Mouse (Mus musculus): ENCODE data around the gene Apol7b. TPM values are rescaled to one million over a fixed set of nuclear protein-coding genes. Genes with fewer than 3 reads are reported as not detected.
"Not testable (repeated sequence)": the region's sequence is repeated elsewhere in the genome, so short reads cannot be mapped to it uniquely, and the experiment has no call there.

The Apol7b gene
- polyA plus RNA-seq (2012; ENCODE audit: insufficient read depth, insufficient read length, missing spikeins) = not detected in 2 replicates

DNA sequence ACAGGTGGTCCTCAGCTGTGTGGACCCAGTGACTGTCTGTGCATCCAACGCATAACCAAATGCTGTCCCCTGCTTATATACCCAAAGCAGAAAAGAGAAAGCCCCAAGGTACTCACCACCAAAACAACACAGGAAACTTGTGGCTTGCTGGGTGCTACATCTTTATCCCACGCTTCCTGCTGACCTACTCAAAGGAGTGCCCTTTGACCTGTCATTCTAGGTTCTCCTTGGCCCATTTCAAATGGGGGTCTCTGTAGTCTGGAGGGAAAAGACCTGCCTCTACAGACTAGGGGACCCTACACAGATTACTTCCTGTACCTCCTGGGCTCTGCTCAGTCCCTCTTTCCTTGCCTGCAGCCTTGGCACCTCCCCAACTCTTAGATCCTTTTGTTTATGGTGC, at the start of gene Apol7b:
TSS of gene Apol7b (minus strand) at position 101 of the 400 bp plus-strand sequence.
- not testable (repeated sequence) for H3K4me3 ChIP-seq (ENCODE audit: insufficient read depth, low read depth, low read length); H3K4me1 ChIP-seq (ENCODE audit: control insufficient read depth, insufficient read depth, insufficient read length, low read length); H3K27ac ChIP-seq (replicated peaks; ENCODE audit: low read depth, low read length)

DNA sequence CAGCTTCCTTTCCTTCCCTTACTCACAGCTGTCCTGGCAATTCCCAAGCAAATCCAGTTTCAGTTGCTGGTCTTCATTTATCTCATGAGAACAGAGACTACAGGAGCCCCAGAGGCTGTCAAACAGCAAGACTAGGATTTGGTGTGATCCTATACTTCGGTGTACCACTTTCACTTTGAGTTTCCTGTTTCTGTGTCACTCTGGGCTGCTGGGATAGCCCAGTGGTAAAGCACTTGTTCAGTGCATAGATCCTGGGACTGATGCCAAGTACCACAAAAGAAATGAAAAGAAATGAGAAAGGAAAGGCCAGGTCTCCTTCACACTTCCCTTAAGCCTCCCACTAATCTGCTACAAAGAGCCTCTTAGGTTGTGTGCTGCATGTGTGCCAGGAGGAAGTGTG, 47.4 kb upstream of the Apol7b start:
- not testable (repeated sequence) for H3K27ac ChIP-seq (replicated peaks; ENCODE audit: low read depth, low read length); H3K4me1 ChIP-seq (ENCODE audit: control insufficient read depth, insufficient read depth, insufficient read length, low read length); H3K4me3 ChIP-seq (ENCODE audit: insufficient read depth, low read depth, low read length)

DNA sequence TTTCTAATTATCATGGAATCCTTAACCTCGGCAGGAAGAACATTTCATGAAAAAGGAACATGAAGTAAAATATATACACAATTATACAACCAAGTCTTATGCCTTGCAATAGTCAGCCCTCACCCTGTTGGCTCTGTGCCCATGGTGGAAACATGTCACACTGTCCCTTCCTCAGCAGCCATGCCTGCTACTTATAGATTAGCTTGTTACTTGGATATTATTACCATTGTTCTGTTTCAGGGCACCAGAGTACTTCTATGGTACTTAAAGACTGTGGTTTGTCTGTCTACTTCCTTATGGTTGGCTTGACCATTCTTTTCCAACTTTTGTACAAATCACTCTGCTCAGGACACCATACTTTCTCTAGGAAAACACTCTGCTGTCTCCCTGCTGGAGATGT, 45.9 kb upstream of the Apol7b start:
- not testable (repeated sequence) for H3K27ac ChIP-seq (replicated peaks; ENCODE audit: low read depth, low read length); H3K4me1 ChIP-seq (ENCODE audit: control insufficient read depth, insufficient read depth, insufficient read length, low read length); H3K4me3 ChIP-seq (ENCODE audit: insufficient read depth, low read depth, low read length)

DNA sequence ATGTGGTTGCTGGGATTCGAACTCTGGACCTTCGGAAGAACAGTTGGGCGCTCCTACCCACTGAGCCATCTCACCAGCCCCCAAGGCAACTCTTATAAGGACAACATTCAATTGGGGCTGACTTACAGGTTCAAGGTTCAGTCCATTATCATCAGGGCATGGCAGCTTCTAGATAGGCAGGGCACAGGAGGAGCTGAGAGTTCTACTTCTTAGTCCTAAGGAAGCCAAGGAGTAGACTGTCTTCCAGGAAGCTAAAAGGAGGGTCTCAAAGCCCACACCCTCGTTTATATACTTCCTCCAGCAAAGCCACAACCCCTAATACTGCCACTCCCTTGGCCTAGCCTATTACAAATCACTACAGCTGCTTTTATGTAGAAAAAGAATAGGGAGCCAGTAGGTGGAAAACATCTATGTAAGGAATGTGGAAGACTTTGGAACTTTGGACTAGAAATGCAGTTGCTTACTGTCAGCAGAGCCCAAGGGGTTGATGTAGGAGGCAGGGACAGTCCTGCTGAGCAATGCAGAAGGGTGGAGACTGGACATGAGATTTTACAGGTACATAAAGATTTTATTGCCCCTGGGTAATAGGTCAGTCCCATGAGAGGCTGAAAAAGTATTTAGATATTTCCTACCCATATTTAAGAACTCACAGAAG, 35.0 kb upstream of the Apol7b start:
- H3K4me3 ChIP-seq (ENCODE audit: insufficient read depth, low read depth, low read length) = no peak overlapping the region
- no peaks in the 10 kb centered on the region for H3K4me1 ChIP-seq (ENCODE audit: control insufficient read depth, insufficient read depth, insufficient read length, low read length)
- no peak overlapping the region for H3K27ac ChIP-seq (replicated peaks; ENCODE audit: low read depth, low read length)

DNA sequence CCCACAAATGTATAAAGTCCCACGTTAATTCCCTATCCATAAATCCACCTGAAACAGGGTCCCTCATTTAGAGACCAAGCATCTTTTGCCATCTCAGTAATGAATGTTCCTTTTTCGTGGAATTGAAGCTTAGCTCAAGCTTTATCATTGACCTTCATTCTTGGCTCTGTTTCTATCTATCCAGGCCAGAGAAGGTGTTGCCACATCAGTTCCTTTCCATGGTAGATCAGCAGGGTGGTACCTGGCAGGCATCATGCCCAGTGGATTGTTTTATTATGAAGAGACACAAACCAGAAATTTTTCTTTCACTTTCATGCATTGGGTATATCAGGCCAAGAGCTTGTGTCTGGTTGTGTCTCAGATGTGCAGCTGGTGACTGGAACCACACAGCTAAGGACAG, 29.4 kb upstream of the Apol7b start, which contains the start of gene Apol10a:
TSS of gene Apol10a (plus strand) at position 355 of the 400 bp plus-strand sequence.
- H3K4me3 ChIP-seq (ENCODE audit: insufficient read depth, low read depth, low read length); H3K4me1 ChIP-seq (ENCODE audit: control insufficient read depth, insufficient read depth, insufficient read length, low read length); H3K27ac ChIP-seq (replicated peaks; ENCODE audit: low read depth, low read length): not testable (repeated sequence)

DNA sequence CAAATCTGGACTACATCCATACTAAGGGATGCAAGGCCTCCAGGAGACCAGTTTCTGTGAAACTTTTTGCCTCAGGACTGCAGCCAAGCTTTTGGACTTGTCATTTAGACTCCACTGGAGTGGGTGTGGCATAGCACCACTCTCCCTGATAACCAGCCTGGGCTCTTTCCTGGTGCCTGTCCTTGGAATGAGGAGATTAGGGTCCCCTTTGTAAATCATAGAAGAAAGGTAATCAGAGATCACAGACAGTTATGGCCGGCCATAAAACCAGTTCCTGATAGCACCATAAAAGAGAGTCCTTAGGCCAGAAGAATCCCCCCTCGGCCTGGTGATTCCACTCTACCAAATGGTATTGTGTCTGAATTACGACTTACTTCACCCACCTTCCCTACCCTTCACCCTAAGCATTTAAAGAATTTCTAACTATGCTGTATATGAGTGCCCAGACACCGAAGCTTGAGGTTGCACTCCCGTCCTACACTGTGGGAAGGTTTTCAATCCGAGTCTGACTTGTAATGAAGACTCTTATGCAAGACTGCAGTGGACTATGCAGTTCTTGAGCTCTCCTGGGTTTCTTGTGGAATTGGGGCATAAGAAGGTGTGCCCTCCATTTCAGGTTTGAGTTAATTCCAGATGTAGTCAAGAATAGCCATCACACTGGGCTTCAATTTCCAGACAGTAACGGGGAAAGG, 27.6 kb upstream of the Apol7b start:
- H3K4me1 ChIP-seq (ENCODE audit: control insufficient read depth, insufficient read depth, insufficient read length, low read length); H3K27ac ChIP-seq (replicated peaks; ENCODE audit: low read depth, low read length); H3K4me3 ChIP-seq (ENCODE audit: insufficient read depth, low read depth, low read length): not testable (repeated sequence)

DNA sequence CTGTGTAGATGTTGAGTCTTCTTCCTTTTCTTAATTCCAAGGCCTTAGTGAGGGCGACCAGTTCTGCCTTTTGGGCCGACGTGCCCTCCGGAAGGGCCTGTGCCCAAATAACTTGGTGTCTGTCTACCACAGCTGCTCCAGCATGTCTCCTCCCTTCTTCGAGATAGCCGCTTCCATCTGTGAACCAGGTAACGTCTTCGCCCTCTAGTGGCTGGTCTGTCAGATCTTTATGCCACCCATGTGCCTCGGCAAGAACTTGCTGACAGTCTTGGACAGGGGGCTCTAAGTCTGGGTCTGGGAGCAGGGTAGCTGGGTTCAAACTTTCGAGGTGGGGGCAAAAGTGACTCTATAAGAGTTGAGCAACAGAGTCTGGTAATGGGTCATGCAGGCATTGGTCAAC, 2.6 kb upstream of the Apol7b start:
- H3K4me1 ChIP-seq (ENCODE audit: control insufficient read depth, insufficient read depth, insufficient read length, low read length); H3K4me3 ChIP-seq (ENCODE audit: insufficient read depth, low read depth, low read length); H3K27ac ChIP-seq (replicated peaks; ENCODE audit: low read depth, low read length): not testable (repeated sequence)

DNA sequence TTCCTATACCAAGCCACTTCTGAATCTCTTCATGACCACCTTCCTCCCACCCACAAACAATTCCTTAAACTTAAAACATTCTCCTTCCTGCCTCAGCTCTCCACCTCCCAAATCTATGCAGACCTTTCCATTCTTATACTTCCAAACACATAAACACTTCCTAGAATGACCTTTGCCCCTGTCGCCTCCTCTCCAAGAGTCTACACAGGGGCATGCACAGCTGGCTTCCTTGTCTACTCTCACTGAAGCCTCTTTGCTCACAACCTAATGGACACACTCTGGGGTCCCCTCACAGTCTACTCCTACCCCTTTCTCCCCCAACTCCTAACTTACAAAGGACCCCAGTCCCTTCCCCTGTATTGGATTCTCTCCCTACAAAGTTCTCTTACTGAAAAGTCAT, 1.6 kb downstream of the Apol7b start:
- not testable (repeated sequence) for H3K4me1 ChIP-seq (ENCODE audit: control insufficient read depth, insufficient read depth, insufficient read length, low read length); H3K27ac ChIP-seq (replicated peaks; ENCODE audit: low read depth, low read length); H3K4me3 ChIP-seq (ENCODE audit: insufficient read depth, low read depth, low read length)

DNA sequence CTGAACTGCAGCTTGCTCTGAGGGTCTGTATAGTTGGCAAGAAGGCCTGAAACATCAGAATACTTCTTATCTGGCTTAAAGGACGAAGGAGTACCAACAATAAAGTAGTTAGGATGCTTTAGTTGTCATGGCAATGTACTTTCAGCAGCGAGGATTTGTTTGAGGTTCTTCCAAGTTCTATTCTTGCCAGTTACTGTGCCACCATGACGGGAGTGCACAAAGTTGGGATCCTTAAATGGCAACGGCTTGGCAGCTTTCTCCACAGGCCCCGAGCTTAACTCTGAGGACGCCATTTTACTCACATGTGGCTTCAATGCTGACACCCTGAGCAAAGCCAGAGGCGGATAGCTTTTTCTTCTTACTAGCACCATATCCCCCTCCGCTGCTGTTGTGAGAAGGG, 2.5 kb downstream of the Apol7b start:
- H3K4me3 ChIP-seq (ENCODE audit: insufficient read depth, low read depth, low read length); H3K4me1 ChIP-seq (ENCODE audit: control insufficient read depth, insufficient read depth, insufficient read length, low read length); H3K27ac ChIP-seq (replicated peaks; ENCODE audit: low read depth, low read length): not testable (repeated sequence)

DNA sequence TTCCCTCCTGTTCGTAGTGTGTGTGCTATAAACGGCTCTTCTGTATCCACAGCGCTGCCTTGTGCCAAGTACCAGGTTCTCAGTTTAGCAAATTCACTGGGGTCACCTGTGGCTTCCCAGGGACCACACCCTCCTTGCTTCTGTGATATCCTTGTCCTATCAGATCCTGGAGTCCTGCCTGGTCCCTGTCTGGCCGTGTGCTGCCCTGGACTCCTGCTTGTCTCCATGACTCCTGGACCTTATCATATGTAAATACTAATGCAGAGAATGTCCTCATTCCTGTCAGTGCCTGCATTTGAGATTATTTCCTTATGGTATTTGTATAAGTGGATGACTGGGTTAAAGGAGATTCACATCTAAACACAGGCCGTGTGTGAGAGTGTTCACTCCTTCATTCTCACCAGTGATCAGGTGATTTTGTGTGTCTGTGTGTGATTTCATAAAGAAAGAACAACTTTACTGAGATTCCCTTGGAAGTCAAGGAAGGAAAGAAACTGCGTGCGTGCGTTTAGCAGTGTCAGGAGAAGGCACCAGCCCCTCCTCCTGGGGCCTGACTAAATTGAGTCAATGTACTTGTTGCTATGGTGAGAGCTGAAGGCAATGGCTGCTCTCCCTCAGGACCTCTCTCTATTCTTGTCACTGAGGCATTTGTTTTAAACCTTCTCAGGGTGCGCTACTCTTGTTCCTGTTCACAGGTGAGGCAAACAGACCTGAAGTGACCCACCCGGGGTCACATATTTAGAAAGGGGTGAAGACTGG, 18.4 kb downstream of the Apol7b start:
- H3K4me1 ChIP-seq (ENCODE audit: control insufficient read depth, insufficient read depth, insufficient read length, low read length); H3K4me3 ChIP-seq (ENCODE audit: insufficient read depth, low read depth, low read length); H3K27ac ChIP-seq (replicated peaks; ENCODE audit: low read depth, low read length): not testable (repeated sequence)

DNA sequence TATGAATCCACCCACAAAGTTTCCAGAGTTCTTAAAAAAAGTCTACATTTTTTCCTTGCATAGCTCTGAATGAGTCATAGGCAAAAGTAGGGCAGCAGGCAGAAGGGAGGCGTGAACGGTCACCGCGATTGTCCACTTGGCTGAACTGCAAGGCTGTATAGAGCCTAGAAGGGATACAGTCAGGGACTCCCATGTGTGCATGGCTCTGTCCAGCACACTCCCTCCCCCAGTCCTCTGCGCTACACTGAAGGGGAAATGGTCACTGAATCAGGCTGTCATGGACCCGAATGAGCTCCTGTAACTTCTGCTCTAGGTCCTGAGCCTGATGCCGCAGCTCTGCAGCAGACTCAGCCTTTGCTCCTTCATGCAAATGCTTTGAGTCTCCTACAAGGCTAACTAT, 24.4 kb downstream of the Apol7b start:
- H3K4me1 ChIP-seq (ENCODE audit: control insufficient read depth, insufficient read depth, insufficient read length, low read length); H3K27ac ChIP-seq (replicated peaks; ENCODE audit: low read depth, low read length); H3K4me3 ChIP-seq (ENCODE audit: insufficient read depth, low read depth, low read length): not testable (repeated sequence)

DNA sequence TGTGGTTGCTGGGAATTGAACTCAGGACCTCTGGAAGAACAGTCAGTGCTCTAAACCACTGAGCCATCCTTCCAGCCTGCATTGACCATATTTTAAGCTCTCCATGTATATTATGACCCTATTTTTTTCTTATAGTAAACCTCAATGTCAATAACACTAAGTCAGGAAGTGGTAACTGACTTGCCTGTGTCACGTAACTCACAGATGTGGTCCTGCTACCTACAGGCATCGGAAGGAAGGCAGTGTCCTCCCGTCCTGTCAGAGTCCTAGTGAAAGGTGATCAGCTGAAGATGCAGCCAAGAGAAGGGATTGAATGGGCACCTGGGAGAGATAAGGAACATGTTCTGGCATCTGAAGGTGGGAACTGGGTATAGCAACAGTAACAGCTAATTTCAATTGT, 27.6 kb downstream of the Apol7b start:
- not testable (repeated sequence) for H3K4me1 ChIP-seq (ENCODE audit: control insufficient read depth, insufficient read depth, insufficient read length, low read length); H3K27ac ChIP-seq (replicated peaks; ENCODE audit: low read depth, low read length); H3K4me3 ChIP-seq (ENCODE audit: insufficient read depth, low read depth, low read length)

DNA sequence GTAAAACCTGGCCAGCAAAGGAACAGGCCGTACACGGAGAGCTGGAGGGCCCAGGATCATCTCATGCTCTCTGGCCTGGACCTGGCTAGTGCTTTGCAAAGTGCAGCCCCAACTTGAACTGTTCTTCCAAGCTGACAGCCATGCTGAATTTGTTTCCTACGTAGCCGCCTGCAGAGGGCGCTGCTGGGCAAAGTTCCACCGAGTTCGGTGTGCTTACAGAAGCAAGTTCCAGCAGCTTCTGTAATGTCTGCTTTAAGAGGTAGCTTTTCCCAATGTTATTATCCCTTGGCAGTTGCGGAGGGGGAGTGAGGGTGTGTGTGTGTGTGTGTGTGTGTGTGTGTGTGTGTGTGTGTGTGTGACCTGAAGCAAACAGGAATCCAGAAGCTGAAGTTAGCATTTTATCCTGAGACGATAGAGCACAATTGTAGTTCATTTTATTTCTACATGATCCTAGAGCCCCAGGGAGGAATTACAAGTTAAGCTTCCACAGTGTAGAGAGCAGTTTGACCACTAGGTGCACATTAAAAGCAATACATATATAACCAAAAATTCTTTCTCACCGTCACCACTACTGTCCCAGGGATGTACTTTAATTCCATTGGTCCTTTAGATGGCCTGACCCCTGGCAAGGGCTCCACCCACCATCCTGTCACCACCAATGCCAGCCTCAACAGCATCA, 30.5 kb downstream of the Apol7b start:
- not testable (repeated sequence) for H3K4me1 ChIP-seq (ENCODE audit: control insufficient read depth, insufficient read depth, insufficient read length, low read length); H3K4me3 ChIP-seq (ENCODE audit: insufficient read depth, low read depth, low read length); H3K27ac ChIP-seq (replicated peaks; ENCODE audit: low read depth, low read length)

DNA sequence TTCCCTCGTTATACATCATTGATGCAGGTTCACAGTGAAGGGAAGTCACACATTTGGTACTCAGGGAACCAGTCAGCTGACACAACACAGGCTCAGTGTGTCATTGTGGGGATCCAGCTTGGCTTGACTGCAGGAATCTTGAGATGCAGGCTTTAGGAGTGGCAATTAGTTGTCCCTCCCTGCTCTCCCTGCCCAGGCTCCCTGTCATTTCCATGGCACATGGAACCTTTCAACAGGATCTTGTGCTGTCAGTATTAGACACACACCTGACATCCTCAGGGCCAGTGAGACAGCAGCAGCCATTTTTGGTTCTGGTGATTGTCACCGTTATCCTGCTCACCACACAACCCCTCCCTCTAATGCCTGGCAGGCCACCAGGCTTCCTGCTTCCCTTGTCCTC, 31.6 kb downstream of the Apol7b start:
- H3K4me1 ChIP-seq (ENCODE audit: control insufficient read depth, insufficient read depth, insufficient read length, low read length); H3K27ac ChIP-seq (replicated peaks; ENCODE audit: low read depth, low read length); H3K4me3 ChIP-seq (ENCODE audit: insufficient read depth, low read depth, low read length): not testable (repeated sequence)

DNA sequence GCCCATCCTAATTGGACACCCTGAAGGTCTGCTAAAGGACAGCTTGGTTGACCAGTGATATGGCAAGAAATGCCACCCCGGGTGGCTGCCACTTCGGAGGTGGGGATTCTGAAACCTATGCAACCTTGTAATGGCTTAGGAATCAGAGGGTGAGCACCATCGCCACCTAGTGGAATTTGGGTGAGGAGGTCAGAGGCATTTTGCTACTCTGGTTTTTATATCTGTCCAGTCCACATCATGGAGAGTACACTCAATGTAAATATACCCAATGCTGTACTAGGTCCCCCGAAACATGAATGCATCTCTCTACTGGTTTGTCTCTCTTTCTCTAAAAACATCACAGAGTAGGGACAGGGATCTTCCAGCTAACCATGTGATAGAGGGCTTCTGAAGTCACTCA, 34.6 kb downstream of the Apol7b start:
- H3K4me1 ChIP-seq (ENCODE audit: control insufficient read depth, insufficient read depth, insufficient read length, low read length); H3K4me3 ChIP-seq (ENCODE audit: insufficient read depth, low read depth, low read length); H3K27ac ChIP-seq (replicated peaks; ENCODE audit: low read depth, low read length): not testable (repeated sequence)
